Mouse (Mus musculus) left cerebral cortex, postnatal 10 days (tissue): ENCODE measurements around the gene Igf2bp2. TPM values are rescaled to one million over a fixed set of nuclear protein-coding genes. Genes with fewer than 3 reads are reported as not detected.

Source experiments
- DNase-seq, 2 experiments: peaks; one replicate each; pipeline ENCODE4 v3.0.0; 2021 to 2022; ENCODE audit warnings: low spot score in 2 of 2, mixed read lengths in 1 of 2; ENCODE audit errors: extremely low spot score in 1 of 2
- intact Hi-C: fragments of 180-260 bp; cut with DNase I; formaldehyde crosslinking; loops from one replicate; pipeline ENCODE4 v1.15.1; 2025
- total RNA-seq, 2 experiments: library from RNA; stranded (reverse); gene quantifications; 2 replicates each; pipeline ENCODE4 v1.2.3; 2021

Igf2bp2 gene
- 1 to 10 TPM; 1.9 to 2.6 TPM for total RNA-seq

DNA sequence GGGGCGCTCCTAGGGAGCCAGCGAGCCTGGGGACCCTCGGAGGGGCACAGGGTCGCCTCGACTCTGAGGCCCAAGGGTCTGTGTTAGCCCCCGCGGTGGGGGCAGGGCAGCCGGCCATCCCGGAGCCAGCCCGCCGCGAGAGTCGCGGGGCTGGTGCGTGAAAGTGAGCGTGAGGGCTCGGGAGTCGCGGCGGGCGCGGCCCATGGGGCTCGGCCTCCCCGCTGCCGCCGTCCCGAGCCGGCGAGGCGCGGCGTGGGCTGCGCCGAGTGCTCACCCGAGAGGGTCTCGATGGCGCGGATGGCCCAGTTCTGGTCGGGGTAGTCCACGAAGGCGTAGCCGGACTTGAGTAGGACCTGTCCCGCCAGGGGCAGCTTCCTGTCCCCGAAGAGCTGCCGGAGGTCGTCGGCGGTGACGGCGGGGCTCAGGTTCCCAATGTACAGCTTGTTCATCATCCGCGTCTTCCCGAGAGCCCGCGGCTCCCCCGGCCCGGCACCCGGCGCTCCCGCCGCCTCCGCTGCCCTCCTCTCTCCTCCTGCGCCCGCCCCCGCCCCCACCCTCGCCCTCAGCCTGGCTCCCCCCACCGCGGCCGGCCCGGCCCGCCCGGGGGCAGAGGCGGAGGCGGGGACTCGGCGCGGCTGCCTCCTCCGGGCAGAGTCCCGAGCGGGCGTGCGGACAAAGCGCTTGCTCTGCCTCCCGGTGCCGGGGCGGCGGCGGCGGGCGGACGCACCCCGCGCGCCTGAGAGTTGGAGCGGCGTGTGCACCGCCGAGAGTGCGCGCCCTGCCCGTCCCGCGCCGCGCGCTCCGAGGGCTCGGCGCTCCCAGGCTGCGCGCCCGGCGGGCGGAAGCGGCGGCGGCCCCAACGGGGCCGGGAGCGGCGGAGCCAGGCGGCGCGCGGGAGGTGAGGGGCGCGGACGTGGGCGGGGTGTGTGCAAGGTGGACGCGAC, at the start of gene Igf2bp2:
Igf2bp2 (minus strand) TSS at position 788 of the 944 bp plus-strand sequence.
- intact Hi-C loops, result no loop called here
- DNase-seq, result peak in 1 of 2 experiments; percentile 55

DNA sequence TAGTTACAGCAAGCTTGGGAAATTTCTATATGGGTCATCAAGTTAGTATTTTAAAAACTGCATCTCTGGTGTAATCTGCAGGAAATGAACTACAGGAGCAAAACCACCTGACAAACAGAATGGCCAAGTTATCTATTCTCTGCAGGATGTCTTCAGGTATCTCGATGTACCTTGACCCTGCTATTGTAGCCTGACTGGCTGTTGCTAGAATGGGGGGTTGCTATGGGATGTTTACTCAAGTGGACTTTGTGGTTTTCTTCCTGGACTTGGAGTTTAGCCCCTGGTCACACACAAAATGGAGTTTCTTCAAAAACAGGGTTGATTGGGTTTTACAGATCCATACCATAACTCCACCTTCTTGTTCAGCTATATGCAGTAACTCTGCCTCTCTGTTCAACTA, 40.4 kb upstream of the Igf2bp2 start:
- intact Hi-C loops, result no loop called here
- no peak for DNase-seq

DNA sequence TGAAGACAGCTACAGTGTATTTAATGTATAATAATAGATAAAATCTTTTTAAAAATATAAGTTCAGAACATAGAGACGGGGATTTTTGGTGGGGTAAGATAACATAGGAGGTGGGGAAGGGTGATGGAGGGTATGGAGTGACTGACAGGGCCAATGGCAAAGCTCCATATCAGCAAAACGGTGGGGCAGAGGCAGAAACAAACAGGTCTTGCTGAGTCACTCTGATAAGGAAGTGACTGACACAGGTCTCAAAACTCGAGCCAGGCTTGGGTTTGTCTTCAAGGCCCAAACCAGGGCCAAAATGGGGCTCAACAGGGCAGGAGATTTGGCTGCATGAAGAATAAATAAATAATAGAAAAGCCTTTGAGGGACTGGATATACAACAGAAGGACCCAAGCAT, 38.8 kb upstream of the Igf2bp2 start:
- intact Hi-C loops, result no loop called here
- no peak for DNase-seq

DNA sequence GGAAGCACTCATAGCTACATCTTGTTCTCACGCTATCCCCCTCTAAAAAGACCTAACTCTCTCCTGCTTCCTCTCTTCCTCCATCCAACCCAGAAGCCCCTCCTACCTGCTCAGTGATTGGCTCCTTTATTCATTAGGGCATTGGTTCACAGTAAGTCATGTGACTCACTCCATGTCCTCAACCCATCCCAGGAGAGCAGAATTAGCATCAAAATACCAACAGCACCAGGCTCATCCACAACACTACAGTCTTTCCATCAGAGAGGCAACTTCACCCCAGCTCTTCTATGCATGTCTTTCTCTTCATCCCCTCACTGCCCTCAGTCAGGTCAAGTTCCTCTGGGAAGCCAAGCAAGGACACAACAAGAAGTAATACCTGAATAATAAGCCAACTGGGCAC, 37.4 kb upstream of the Igf2bp2 start:
- no peak for DNase-seq
- intact Hi-C loops, result no loop called here

DNA sequence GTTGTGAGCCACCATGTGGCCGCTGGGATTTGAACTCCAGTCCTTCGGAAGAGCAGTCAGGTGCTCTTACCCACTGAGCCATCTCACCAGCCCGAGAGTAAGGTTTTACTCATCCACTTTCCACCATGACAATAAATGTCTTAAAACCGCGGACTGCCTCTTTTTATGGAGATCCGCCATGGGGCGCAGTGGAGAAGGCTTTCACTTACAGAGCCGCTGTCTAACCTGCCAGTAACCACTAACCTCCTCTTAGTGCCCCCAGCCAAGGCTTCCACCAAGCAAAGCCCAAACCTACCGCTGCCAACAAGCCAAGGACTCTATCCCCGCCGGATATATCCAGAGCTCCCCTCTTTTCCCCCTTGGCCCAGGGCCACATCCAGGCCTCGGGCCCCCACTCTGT, 24.3 kb upstream of the Igf2bp2 start:
- DNase-seq, result no peak
- intact Hi-C loops, result no loop called here

DNA sequence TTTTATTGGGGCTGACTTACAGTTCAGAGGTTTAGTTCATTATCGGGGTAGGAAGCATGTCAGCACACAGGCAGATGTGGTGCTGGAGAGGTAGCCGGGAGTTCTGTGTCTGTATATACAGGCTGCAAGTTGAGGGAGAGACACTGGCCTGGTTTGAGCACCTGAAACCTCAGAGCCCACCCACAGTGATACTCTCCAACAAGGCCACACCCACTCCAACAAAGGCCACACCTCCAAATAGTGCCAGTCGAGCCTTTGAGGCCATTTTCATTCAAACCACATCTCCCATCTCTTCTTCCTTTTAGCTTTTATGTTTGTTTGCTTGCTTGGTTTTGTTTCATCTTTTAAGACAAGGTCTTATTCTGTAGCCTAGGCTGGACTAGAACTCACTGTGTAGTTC, 22.3 kb upstream of the Igf2bp2 start:
- DNase-seq, result no peak
- intact Hi-C loops, result no loop called here

DNA sequence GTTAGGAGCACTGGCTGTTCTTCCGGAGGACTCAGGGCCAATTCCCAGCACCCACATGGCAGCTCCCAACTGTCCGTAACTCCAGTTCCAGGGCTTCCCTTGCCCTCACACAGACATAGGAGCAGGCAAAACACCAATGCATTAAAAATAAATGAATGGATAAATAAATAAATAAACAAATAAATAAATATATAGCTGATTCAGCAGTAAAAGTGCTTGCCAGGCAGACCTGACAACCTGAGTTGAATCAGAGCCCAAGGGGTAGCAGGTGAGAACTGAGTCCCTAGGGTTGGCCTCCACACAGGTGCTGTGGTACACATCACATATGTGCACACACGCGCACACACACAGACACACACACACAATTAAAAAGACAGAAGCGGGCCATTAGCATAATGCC, 21.0 kb upstream of the Igf2bp2 start:
- DNase-seq, result no peak
- intact Hi-C loops, result no loop called here

DNA sequence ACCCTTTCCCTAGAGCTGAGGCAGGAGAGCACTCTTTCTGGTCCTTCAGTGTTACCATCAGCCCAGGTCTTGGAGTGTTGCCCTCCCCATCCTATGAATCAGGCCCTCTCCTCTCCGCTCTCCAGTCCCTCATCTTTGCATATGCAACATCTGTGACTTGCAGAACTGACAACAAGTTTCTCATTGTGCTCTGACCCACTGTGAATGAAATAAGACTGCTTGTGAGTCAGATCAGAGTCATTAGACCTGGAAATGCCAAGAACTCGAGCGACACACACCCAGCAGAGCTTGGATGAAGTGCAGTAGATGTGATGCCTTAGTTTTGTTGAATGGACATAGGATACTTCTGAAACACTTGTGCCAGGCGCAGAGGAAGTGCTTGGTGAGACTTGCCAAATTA, 19.2 kb upstream of the Igf2bp2 start:
- DNase-seq, result no peak
- intact Hi-C loops, result no loop called here

DNA sequence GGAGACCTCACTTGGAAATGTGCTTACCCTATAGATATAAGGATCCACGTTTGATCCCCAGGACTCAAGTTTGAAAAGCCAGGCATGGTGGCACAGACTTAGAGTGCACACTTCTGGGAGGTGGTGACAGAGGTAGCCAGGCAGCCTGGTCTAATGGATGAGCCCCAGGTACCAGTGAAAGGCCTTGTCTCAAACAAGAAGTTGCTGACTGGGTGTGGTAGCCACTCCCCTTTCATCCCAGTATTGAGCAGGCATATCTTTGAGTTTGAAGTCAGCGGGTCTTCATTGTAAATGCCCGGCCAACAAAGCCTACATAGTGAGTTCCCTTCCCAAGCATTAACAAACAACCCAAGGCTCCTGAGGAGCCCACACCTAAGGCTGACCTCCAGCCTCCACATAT, 15.7 kb upstream of the Igf2bp2 start:
- intact Hi-C loops, result no loop called here
- DNase-seq, result no peak

DNA sequence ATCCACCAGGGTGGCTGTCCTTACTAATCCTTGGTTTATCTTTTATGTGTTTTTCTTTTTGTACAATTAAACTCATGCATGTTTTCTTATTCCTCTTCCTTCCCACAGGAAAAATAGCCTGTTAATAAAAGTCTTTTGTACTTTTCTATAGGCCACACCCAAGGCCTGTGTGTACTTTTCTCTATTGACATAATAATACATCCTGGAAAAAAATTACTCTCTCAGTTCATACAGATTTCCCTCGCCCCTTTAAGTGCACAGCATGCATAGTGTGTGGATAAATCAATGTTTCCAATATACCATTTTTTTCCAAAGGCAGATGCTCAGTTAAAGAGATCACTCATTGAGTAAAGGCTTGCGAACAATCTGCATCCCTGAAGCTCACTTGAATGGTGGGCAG, 14.9 kb upstream of the Igf2bp2 start:
- DNase-seq, result no peak
- intact Hi-C loops, result no loop called here

DNA sequence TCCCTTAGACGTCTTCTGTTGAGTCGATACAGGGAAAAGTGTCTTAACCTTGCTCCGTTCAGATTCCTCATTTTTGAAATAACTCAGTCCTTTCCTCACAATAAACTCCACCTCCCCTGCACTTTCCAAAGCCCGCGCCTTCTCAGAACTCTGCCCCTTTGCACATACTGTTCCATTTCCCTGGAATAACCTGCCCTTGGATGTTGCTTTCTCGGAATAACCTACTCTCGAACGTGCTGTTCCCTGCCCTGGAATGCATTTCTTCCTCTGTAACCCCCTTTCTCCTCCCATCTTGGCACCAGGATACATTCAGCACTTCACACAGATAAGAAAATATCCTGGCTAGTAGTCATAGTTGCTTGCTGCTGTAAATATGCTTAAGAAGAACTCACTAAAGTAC, 5.6 kb upstream of the Igf2bp2 start:
- no peak for DNase-seq
- intact Hi-C loops, result no loop called here

DNA sequence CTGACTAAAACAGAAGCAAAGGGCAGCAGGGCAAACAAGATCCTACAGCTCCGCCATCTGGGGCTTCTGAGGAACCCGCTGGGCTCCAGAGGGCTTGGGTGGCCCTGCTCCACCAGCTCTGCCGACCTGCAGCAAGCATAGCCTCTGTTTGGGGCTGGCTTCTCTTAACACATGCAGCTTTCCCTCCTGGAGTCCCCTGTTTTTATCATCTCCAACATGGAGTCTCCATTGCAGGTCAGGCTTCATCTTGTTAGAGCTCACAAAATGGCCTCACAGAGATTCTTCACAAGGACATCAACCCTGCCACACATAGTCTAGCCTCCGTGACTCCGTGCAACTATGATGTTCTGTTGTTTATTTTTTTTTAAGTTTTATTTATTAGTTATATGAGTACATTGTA, 2.5 kb upstream of the Igf2bp2 start:
- intact Hi-C loops, result no loop called here
- DNase-seq, result no peak

DNA sequence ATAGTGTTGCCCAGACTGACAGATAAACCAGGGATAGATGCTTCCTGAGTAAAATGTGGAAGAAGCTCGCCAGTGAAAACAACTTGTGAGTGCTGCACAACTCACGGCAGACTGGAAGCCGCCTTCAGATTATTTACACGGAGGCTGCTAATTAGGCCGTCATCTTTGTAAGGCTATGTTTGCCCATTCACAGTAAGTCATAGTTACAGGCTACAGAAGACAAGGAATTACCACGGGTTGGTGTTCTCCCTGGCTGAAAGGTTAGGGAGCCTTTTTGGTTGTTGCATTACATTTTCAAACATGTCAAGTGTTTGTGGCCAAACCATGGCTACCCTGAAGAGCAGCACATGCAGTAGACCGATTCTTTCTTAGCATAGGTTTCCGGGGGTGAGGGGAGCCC, 1.3 kb upstream of the Igf2bp2 start:
- no peak for DNase-seq
- intact Hi-C loops, result no loop called here

DNA sequence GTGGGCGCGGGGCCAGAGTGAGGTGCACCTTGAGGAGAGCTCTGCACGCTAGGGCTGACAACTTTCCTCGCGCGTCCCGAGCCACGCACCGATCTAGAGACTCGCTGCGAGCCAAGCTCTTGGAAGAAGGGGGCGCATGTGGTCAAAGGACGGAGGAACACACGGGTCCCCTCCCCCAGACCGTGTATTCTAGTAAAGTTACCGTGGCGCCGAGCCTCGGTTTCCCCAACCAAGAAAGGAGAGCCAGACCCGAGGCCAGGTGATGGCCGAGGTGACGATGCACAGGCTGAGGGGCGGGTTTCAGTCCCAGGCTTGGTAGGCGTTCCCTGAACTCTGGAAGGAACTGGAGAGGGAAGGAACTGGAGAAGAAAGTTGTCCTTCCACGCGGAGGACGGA, 355 bp upstream of the Igf2bp2 start:
- intact Hi-C loops, result no loop called here
- peak in 1 of 2 experiments; percentile 22 for DNase-seq

DNA sequence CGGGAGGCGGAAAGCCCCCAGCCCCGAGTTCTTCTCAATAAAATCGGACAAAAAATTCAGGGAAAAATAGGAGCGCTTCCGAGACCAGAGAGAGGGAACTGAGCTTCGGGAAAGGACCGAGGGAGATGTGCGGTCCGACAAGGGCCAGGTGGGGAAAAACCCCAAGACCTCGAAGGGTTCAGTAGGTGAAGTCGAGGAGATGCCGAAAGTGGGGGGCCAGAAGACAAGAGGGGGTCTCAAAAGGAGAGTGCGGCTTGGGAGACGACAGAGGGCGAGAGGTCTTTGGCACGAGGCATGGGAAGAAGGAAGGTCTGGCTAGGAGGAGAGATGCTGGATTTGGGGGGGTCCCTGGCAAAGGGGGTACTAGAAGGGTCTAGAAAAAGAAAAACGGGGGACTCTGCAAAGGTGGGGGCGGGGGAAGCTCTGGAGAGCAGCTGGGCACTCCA, 1.0 kb downstream of the Igf2bp2 start:
- DNase-seq, result no peak
- intact Hi-C loops, result no loop called here

DNA sequence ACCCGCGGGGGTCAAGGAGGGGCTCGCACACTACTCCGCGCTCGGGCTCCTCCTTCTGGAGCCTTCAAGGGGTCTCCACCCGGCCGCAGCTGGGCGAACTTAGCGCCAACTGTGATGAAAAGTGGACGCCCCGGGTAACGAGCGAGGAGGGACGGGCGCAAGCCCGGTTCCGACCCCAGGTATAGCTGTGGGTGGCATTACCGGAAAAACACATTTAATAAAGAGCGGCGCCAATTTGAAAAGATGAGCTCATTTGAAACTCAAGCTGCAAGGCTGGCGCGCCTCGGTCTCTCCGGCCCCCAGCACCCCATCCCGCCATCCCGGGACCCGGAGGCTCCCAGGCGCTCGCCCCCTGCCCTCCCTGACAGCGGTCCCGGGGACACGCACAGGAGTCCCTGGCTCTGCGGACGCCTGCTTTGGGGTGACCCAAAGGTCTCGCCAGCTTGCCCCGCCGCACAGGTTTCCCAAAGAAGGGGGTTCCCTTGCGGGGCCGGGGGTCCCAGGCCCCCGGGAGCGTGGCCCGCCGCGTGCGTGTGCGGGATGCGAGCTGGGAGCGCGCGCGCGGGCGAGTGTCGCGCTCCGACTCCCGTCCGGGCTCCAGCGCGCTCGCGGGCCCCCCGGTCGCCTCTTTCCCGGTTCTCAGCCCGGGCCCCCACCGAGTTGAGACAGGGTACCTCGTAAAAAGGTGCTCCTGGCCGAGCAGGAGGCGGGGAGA, 1.6 kb downstream of the Igf2bp2 start:
- intact Hi-C loops, result no loop called here
- DNase-seq, result peak in 1 of 2 experiments; percentile 38

DNA sequence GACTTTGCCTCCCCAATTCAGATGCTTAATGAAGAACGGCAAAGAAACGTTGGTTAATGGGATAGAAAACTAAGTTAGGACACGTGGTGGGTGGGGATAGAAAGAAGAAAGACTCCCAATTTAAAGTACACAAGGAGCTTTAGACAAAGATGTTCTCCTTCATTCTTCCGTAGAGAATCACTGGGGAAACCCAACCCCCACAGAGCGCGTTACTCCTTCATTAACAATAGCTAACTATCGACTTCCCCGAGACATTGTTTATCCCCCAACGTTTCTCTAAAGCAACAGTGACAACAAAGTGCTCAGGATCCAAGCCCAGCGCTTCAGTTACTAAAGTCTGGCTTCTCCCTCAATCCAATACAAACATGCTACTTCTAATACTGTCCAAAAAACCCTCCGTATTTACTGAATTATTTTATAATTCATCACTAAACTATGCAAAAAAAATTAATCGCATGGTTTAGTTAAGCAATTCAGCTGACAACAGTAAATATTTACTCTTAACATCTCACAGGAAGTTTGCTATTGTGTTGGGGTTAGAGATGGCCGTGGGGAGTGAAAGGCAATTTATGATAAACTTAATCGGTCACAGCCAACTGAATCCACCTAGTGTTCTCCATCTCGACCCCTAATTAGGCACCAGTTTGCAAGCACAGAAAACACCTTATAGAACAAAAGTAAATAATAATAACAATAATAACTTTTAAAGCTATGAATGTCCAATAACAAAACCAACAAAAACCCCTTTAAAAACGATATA, 2.5 kb downstream of the Igf2bp2 start:
- intact Hi-C loops, result no loop called here

DNA sequence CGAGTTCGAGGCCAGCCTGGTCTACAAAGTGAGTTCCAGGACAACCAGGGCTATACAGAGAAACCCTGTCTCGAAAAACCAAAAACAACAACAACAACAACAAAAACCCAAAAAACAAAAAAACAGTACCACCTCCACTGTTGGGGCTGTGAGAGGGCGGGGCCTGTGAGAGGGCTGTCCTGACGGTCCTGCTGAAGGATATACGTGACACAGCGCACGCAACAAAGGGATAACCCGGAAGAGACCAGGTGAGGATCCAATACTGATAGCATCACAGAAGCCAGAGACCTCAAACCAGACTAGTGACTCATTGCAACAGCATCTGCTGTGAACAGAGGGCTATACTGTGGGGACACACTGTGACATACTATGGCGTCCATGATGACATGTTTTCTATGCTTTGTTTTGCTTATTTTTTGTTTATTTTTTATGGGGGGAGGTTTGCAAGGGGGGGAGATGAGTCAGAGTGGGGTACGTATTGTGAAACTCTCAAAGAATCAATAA, 10.1 kb downstream of the Igf2bp2 start:
- intact Hi-C loops, result no loop called here

More for the DNA sequence above, 2.5 kb downstream of the Igf2bp2 start:
- no peak for DNase-seq

DNA sequence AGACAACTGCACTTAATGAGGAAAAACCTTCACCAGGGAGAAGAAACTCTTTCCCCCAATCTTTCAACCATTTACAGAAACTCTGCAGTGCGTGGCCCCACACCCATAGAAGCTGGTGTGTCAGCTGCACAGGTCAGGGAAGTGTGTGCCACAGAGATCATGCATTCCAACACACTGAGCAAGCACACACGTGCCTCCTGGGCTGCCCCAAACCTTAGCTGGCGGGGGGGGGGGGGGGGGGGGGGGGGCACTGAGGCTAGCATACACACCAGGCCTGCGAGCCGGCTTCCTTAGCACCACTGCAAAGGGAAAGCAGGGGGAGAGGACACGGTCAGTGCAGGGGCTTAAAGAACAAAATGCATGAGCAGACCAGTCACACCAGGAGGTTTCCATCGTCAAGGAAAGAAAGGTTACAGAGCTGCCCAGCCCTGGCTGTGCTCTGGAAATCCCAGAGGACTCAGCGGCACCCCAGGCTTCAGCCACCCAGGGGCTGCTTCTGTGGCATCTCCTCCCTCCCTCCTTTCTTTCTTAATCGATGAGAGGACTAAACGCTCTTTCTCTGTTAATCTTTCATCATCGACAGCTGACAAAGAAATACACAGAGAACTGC, 11.3 kb downstream of the Igf2bp2 start:
- intact Hi-C loops, result no loop called here
- no peak for DNase-seq

More for the DNA sequence above, 10.1 kb downstream of the Igf2bp2 start:
- no peak for DNase-seq
